ENCODE assay signal across 8 mouse cellular contexts in genomic region chr4:133169237-133170055, GRCm38 (mm10). TPM values are rescaled to one million over a fixed set of nuclear protein-coding genes. Genes with fewer than 3 reads are reported as not detected.
DNase-seq lines count a peak whose midpoint lies in the region; ATAC-seq lines count a peak whose summit lies in the region.

No protein-coding gene starts in this region.

- no peak overlapping the region for H3K4me3 ChIP-seq in liver, embryonic 13.5 days (replicated peaks)
- no peak overlapping the region for H3K4me3 ChIP-seq in midbrain, embryonic 10.5 days

- H3K9me3 ChIP-seq in liver, embryonic 13.5 days (replicated peaks) = no peaks in the 10 kb centered on the region
- H3K9me3 ChIP-seq in midbrain, embryonic 10.5 days (replicated peaks) = no peaks in the 10 kb centered on the region

- no peaks in the 10 kb centered on the region for H3K27me3 ChIP-seq in liver, embryonic 13.5 days
- no peaks in the 10 kb centered on the region for H3K27me3 ChIP-seq in midbrain, embryonic 10.5 days (ENCODE audit: low read depth, poor library complexity, severe bottlenecking)

- peak; percentile 43; the same call in 1 of the 2 replicates for ATAC-seq in liver, embryonic 13.5 days (ENCODE audit: low read depth)

- peaks cover 54% of the 10 kb centered on the region for H3K4me1 ChIP-seq in liver, embryonic 13.5 days (replicated peaks)
- H3K4me1 ChIP-seq in midbrain, embryonic 10.5 days = no peaks in the 10 kb centered on the region

- WGBS in liver, embryonic 13.5 days (ENCODE audit: insufficient replicate concordance) = 39% methylated on average over 10 of the region's 10 CpGs
- WGBS in midbrain, embryonic 10.5 days = 87% methylated on average over 10 of the region's 10 CpGs

- peak overlapping the region; percentile 65 for H3K27ac ChIP-seq in liver, embryonic 13.5 days
- no peak overlapping the region for H3K27ac ChIP-seq in midbrain, embryonic 10.5 days (replicated peaks)

- DNase-seq in spleen, adult 18-20 months = peak; percentile 47 to 54
- no peak for DNase-seq in spleen, adult 12 weeks (ENCODE audit: low spot score)
- DNase-seq in heart, adult 8-10 months (ENCODE audit: low spot score) = peak; percentile 82
- DNase-seq in liver, embryonic 13.5 days = no peak
- peak; percentile 49 to 70 for DNase-seq in spleen, postnatal 4 days (ENCODE audit: low spot score in 2 of 2)
- no peak for DNase-seq in right cerebral cortex, adult 18-20 months
- no peak for DNase-seq in midbrain, embryonic 10.5 days (ENCODE audit: low spot score)
- DNase-seq in embryo, embryonic 9.5 days (ENCODE audit: extremely low spot score) = no peak

- peak overlapping the region; percentile 23 for H3K4me2 ChIP-seq in liver, embryonic 13.5 days

- H3K9ac ChIP-seq in liver, embryonic 13.5 days = no peak overlapping the region

- H3K36me3 ChIP-seq in liver, embryonic 13.5 days = peaks cover 21% of the 10 kb centered on the region; the same call in 1 of the 2 replicates
- H3K36me3 ChIP-seq in midbrain, embryonic 10.5 days = peaks cover 2% of the 10 kb centered on the region

RNA-seq across cellular contexts. Expression of gene Wasf2, which starts 39.1 kb away (rescaled TPM):
- 10 to 100 TPM; 64.1 to 87.2 (median 71.5) TPM for total RNA-seq in heart, adult 8-10 months (2022)
- polyA plus RNA-seq in liver, embryonic 13.5 days (2015; fragmentation: Nextera tagmentation; extraction: Ambion mirVana) = 52.3 and 54.0 TPM in 2 replicates
- polyA plus RNA-seq in midbrain, embryonic 10.5 days (2016; fragmentation: Nextera tagmentation; extraction: Ambion mirVana) = 48.3 and 50.3 TPM in 2 replicates

RNA-seq across cellular contexts. Expression of gene Cd164l2, which starts 42.5 kb away (rescaled TPM):
- not detected for total RNA-seq in heart, adult 8-10 months (2022)
- 0.20 TPM in 1 of 2 replicates, not detected in the other for polyA plus RNA-seq in liver, embryonic 13.5 days (2015; fragmentation: Nextera tagmentation; extraction: Ambion mirVana)
- 0.99 and 1.7 TPM in 2 replicates for polyA plus RNA-seq in midbrain, embryonic 10.5 days (2016; fragmentation: Nextera tagmentation; extraction: Ambion mirVana)

RNA-seq across cellular contexts. Expression of gene Gpr3, which starts 42.9 kb away (rescaled TPM):
- not detected for total RNA-seq in heart, adult 8-10 months (2022)
- polyA plus RNA-seq in liver, embryonic 13.5 days (2015; fragmentation: Nextera tagmentation; extraction: Ambion mirVana) = not detected in 2 replicates
- 0.17 and 0.35 TPM in 2 replicates for polyA plus RNA-seq in midbrain, embryonic 10.5 days (2016; fragmentation: Nextera tagmentation; extraction: Ambion mirVana)

Comparison
In these comparisons a context has a peak if more than half of its experiments do, and no peak if none do; other contexts are left out.
1. DNase-seq: peak in spleen, adult 18-20 months (2 of 2), heart, adult 8-10 months (single experiment) and spleen, postnatal 4 days (2 of 2); none in spleen, adult 12 weeks (single experiment), liver, embryonic 13.5 days (single experiment), right cerebral cortex, adult 18-20 months (single experiment), midbrain, embryonic 10.5 days (single experiment) and embryo, embryonic 9.5 days (single experiment).